Mouse (Mus musculus) olfactory bulb, adult 2 months (tissue): Measurements from ENCODE around the gene Frmd4a.

Experiments
- CTCF ChIP-seq: fragments of 200-500 bp; IDR thresholded peaks from 2 replicates; pipeline ENCODE4 v1.5.1; 2012; ENCODE audit warnings: low read depth, mild to moderate bottlenecking, low read length, moderate library complexity; ENCODE audit not compliant: insufficient read depth
- POLR2A ChIP-seq: fragments of 200-500 bp; IDR thresholded peaks from 2 replicates; pipeline ENCODE4 v1.6.1; 2012; ENCODE audit warnings: mild to moderate bottlenecking, low read depth, low read length, moderate library complexity; ENCODE audit not compliant: insufficient read depth

- TF ChIP-seq CTCF (no peak), POLR2A (no peak)
Observed at GRCm38 (mm10) chr2:4543417-4543775, 525.9 kb downstream of the Frmd4a start.
